Mouse (Mus musculus) right cerebral cortex, postnatal 4 days (tissue): ENCODE measurements around the gene Ddah2.

Source experiments
- DNase-seq: peaks from one replicate; pipeline ENCODE4 v3.0.0-alpha.2; 2022

Gene Ddah2

GRCm38 (mm10) chr17:35052271-35052798, 6.5 kb upstream of the Ddah2 start:
- DNase-seq = no peak

GRCm38 (mm10) chr17:35055691-35056495, 2.9 kb upstream of the Ddah2 start:
- no peak for DNase-seq

- no peak for DNase-seq
Observed at GRCm38 (mm10) chr17:35057090-35057489, 1.7 kb upstream of the Ddah2 start.

DNA sequence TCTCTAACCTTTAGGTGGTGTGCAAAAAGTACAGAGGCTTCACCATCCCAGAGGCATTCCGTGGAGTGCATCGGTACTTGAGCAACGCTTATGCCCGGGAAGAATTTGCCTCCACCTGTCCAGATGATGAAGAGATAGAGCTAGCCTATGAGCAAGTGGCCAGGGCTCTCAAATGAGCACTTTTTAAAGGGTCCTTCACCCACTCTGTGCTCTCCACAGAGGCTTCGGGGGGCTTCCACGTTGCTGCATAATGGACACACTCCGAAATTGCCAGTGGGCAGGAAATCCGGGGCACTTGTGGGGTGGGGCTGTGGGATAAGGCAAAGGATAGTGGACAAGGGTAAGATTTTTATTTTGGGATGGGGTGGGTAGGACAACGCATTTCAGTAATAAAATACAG, 519 bp upstream of the Ddah2 start:
- no peak for DNase-seq

- DNase-seq = no peak
Observed at GRCm38 (mm10) chr17:35060071-35060470, 1.2 kb downstream of the Ddah2 start.

GRCm38 (mm10) chr17:35060737-35061297, 2.0 kb downstream of the Ddah2 start:
- no peak for DNase-seq

- no peak for DNase-seq
Observed at GRCm38 (mm10) chr17:35061299-35061698, 2.5 kb downstream of the Ddah2 start.

GRCm38 (mm10) chr17:35063466-35063865, 4.6 kb downstream of the Ddah2 start:
- no peak for DNase-seq

GRCm38 (mm10) chr17:35064378-35064877, 5.6 kb downstream of the Ddah2 start:
- no peak for DNase-seq

DNA sequence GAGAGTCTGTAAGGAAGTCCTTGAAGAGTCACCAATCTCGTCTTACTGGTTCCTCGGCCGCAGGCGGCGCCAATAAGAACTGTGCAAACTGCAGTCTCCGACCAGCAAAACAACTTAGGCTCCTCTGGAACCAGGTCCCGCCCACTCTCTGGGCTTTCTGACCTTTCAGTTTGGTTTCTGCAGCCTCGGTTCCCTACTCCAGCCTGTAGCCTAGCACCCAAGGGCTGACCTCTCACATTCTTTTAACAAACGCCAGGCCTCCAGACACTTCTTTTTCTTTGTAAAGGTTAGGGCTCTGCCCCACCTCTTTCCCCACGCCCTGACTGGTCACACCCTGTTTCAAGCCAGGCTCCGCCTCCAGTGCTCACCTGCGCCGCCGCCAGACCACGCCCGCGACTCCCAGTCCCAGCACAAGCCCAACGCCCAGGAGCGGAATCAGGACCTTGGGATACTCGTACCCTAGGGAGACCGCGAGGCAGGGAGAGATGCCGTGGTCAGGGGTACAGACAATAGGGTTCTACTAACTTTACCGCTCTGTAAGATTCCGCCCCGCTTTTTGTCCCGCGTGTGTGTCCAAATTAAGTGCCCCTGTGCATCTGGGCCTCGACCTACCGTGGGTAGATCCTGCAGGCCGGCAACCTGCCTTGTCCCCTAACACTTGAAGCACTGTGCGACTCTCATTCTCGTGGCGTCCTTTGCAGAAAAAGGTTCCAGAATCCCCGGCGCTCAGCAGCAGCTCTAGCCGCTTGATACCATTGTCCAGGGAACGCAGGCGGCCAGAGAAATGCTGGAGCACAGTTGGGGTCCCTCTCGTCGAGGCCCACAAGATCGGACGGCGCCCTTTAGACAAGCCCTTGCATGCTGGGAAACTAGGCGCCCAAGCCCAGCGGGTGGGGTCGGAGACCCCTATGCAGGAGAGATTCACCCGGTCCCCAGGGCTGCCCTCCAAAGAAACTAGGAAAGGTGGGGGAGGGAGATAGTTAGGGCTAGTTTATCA, 6.4 kb downstream of the Ddah2 start, which contains the start of gene Ly6g6c:
Gene Ly6g6c (plus strand): TSS at position 438 of the 997 bp plus-strand sequence.
- no peak for DNase-seq

- DNase-seq = no peak
Observed at GRCm38 (mm10) chr17:35066084-35066483, 7.2 kb downstream of the Ddah2 start, which contains the start of gene Mpig6b. TSS of gene Mpig6b (minus strand) at chr17:35066184.

- no peak for DNase-seq
Observed at GRCm38 (mm10) chr17:35068213-35068914, 9.5 kb downstream of the Ddah2 start.

DNA sequence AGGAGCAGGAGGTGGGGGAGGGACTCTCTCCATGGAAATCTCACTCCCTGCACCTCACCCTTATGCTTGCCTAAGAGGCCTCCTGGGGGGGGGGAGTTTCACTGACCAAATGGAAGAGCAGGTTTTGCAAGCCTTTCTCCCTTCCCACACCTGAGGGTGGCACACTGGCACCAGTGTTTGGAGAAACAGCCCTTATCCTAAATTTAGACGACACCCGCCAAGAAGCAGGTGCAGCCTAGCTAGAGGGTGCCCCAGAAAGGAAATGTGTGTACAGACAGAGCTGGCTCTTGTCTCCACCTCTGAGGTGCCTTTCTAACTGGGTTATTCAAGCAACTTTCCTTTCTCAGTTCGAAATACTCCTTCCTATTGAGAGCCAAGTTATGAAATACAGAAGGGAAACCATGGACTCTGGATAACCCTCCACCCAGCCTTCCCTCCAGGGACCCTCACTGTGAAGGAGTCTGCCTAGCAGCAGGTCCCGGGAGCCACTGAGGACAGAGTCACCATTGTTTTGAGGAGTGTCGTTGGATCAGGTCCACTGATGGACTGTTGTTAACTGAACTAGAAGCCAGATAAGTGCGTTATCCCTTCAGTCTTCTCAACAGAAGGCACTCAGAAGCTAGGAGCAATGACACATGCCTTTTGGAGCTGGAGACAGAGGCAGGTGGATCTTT, 11.9 kb downstream of the Ddah2 start:
- no peak for DNase-seq

DNA sequence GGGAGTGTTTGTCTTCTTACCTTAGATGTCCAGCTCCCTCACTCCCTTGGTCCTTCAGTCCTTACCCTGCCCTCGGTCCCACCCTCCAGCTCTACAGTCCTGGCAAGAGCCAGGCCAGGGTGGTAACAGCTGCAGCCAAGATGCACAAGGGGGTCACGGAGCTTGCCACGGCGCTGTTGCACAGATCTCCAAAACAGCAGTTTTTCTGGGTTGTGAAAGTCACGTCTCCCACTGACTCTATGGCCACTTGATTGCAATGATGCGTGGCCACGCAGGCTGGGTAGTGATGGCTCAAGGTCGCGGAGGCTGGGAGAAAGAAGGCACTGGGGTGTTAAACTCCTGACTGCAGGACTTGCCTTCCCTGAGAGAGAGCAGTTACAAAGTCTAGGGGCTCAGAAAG, 12.6 kb downstream of the Ddah2 start:
- no peak for DNase-seq

DNA sequence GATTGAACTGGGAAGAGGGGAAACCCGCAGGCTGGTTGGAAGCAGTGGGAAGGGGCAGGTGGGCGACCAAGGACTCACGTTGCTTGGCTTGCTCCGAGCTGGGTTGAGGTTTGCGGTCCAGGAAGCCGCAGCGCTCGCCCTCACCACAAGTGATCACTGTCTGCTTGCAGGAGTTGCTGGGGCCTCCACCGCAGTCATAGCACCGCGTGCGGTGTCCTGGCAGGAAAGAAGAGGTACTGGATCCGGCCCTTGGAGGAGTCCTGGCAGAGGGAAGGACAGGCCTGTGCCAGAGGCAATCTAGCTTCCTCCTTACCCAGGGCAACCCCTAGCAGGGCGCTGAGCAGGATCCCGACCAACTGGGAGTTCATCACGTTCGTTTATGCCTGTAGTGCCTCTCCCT, 15.3 kb downstream of the Ddah2 start:
- no peak for DNase-seq

DNA sequence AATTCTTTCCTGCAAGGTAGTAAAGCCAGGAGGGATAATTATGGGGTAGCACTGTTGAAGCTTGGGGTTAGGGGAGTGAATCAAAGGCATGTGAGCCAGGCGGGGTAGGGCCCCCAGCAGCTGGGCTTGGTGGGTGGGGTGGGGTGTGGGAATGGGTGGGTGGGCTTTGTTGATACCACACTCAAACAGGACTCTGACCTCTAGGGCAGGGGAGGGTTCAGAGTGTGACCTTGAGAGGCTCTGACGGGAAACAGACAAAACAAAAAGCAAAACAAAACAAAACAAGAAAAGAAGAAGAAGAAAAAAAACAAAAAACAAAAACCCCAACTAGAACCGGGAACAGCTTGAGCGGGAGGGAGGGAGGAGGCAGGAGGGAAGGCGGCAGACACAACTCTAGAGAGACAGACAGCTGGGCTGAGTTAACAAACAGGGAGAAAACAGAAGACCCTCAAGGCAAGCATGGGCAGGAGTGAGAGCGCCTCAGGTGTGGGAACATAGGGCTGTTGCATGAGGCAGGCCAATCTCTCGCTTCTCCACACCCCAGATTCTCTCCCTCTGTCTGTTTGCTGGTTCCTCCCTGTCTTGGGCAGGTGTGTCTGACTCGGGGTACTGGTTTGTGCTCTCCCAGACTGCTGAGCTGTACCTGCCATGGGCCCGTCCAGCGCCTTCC, 17.8 kb downstream of the Ddah2 start, which contains the start of gene Ly6g6e:
Gene Ly6g6e (plus strand): TSS at position 396 of the 670 bp plus-strand sequence.
- no peak for DNase-seq

- no peak for DNase-seq
Observed at GRCm38 (mm10) chr17:35077285-35077684, 18.4 kb downstream of the Ddah2 start.

DNA sequence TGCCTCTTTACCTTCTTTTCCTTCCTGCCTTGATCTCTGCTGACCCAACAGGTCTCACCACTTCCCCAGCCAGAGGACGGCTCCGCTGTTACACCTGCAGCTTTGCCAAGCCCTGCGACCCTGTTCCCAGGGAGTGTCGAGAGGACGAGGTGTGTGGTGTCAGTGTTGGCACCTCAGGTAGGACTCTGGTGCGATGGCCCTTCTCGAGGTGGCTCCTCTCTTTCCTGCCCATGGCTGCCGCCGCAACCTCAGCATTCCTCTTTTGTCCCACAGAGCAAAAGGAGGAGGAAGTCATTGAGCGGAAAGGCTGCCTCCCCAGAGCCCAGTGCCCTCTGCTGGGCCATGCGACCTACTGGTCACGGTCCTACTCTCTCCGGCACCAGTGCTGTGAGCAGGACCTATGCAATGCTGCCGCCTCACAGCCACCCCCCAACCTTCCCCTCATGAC, 19.0 kb downstream of the Ddah2 start, which contains the start of gene Ly6g6d:
Gene Ly6g6d (minus strand): TSS at position 280 of the 448 bp plus-strand sequence.
- DNase-seq = no peak

GRCm38 (mm10) chr17:35079778-35080177, 20.9 kb downstream of the Ddah2 start:
- DNase-seq = no peak

DNA sequence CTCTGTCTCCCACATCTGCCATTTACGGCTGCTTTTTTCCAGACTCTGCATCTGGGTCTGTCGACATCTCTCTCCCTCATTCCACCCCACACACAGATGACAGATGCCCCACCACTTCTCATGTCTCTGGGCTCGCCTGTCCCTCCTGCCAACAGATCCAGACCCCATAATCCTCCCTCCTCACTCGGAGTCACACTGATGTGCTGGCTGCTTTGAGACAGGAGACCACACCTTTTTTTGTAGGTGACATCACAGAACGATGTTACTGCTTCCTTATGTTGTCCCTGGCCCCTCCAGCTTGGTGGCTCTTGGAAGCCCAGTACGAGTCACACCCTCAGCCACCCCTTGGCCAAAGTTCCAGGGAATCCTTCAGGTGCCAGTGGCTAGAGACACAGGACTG, 21.4 kb downstream of the Ddah2 start:
- DNase-seq = no peak

DNA sequence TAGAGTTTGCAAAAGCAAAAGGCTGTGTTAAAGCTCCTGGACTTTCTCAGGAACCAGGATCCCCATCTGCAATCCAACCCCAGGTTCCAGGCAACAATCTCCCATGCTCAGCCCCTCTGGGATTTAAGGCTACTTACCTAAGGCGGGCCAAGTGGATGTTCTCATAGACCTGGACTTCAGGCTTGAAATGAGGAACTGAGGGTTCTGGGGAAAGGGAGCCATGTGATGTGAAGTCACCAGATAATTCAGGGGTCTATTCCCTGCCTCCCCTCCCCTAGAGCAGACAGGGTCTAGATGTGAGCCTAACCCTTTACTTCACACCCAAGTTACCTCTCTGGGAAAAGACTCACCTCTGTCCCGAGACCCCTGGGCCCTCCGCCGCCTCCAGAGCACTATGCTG, 21.9 kb downstream of the Ddah2 start:
- no peak for DNase-seq
